Mouse (Mus musculus) c-Kit-positive CD71-positive TER-119-positive erythroid progenitor cells, embryonic 14.5 days (primary cell): Measurements from ENCODE around the gene Cyth1.

Experiments
- DNase-seq: peaks from one replicate; pipeline ENCODE4 v3.0.0-alpha.2; 2013; ENCODE audit warnings: low spot score

Gene Cyth1

DNA sequence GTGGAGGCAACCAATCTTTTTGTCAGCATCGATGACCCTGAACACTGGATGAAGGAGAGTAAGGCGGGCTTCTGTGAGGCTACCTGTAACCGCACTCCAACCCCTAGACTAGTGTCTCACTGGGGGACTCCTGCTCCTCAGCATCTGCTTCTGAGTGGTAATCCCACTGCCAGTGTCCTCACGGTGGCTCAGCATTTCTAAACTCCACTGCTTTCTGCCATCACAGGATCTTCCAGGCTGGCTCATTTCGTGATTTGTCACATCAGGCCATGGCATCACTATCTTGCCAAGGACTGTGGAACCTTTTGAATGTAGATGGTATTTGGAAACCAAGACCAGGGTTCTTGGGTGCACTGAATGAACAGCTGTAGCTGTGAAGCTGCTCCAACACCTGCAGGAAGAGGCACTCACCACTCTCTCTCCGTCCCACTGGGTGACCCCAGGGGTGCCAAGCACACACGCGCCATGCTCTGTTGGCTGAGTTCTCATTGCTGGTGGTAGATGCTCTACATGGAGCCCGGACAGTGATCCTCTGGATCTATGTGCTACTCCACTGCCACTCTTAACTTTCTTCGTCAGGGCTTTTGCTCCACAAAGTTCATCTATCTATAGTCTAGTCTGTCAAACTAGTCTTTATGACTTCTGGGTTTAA, 24.9 kb downstream of the Cyth1 start:
- DNase-seq = no peak

DNA sequence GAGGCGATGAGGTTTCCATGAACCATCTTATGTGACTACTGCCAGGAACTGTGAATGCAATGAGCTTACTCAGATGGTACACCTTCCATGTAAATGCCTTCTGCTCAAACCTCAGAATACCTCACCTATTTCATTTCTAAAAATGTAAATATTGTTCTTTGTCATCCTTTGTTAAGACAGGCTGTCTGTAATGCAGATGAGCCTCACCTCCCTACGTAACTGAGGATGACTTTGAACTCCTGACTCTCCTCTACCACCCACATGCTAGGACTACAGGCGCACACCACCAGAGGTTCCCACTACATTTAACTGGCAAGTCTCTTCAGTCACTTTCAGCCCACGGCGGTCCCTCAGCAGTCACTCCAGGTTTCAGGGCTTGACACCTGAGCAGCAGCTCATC, 25.5 kb downstream of the Cyth1 start:
- DNase-seq = no peak

DNA sequence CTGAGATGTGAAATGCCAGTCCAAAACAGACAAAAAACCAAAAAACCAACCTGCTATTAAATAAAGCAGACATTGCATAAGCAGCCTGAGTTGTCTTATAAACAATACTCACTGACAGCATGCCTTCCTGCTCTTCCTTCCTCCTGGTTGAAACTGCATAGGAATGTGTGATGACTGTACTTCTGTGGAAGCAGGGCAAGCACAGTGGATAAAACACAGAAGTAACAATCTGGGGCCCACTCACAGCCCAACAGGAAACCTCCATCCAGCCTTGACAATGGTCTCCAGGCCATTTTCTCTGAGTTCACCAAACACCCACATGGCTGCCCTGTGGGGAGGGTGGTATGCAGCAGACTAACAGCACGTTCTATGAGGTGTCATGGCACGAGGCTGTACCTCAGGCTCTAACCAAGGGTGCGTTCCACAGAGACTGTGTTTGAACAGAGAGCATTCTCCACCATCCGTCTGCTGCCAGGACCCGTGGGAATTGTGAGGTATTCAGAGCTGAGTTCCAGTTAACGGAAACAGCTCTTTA, 26.0 kb downstream of the Cyth1 start:
- DNase-seq = no peak

DNA sequence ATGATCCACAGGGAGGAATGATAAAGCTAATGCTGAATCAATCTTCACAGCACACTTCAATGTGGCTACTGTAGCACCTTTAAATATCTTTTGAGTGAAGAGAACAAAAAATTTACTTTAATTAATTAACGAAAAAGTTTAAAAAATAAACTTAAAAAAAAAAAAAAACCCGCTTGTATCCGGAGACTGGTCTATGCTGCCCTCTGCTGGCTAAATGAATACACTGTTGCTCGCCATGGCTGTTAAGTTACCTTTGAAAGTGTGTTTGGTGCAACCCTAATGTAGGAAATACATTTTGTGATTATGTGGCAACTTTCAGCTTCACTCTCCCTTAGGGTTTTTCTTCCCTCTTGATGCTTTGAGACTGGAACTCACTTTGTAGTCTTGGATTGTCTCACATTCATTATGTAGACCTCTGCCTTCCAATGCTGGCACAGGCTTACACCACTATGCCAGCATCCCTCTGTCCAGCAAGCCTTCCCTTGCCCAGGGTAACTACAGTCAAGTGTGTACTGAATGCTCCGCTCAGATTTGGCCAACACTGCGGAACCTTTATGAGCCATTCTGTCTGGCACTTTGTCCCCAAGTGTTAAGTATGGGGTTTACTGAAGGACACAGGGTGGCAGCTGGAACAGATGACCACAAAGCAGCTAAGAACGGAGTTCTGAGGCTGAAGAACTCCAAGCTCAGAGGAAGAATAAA, 27.7 kb downstream of the Cyth1 start:
- DNase-seq = peak; percentile 45

DNA sequence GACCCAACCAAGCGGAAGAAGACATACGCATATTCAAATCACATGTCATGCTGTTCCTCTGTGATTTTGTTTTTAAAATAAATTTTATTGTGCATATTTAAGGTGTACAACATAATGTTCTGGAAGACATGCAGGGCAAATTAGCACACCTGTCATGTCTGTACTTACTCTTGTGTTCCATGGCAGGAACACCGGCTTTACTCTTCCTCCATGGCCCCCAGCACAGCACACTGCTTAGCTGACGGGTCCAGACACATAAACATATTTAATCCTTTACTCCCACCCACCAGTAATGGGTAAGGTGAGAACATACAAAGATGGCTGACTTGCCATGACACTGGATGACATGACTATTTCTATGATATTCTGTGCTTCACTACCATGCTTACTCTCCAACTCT, 29.3 kb downstream of the Cyth1 start:
- no peak for DNase-seq

DNA sequence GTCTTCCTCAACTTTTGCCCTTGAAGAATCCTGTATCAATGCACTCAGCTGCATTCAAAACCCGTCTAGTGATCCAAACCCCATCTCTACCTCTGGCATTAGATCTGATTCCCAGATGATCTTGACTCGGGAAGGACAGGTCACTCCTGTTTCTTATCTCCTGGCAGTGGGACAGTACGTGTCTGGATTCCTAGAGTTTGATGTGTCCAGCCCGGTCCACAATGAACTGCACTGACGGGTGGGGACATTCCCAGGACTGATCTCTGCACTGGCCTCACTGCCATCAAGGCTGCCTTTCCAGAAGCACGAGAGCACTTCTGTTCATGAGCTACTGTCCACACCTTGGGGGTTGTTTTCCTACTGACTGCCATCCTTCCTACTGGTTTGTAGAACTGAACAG, 31.9 kb downstream of the Cyth1 start:
- DNase-seq = no peak

DNA sequence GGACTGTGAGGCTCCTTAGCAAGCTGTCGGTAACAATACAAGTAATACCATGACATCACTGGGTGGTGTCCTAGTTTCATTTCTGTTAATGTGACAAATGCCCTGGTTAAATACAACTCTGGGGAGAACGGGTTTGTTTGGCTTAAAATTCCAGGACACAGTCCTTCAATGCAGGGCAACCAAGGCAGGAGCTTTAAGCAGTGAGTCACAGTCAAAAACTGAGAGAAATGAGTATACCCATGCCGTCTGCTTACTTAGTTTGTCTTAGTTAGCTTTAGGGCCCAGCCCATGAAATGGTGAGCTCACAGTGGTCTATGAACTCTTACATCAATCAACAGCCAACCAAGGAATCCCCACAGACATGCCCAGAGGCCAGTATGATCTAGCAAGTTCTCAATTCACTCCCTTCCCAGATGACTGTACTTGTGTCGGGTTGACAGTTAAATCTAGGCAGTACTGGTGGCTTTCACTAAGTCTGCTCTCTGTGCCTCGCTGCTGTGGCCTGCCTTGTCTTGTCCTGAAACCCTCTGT, 32.4 kb downstream of the Cyth1 start:
- DNase-seq = no peak

DNA sequence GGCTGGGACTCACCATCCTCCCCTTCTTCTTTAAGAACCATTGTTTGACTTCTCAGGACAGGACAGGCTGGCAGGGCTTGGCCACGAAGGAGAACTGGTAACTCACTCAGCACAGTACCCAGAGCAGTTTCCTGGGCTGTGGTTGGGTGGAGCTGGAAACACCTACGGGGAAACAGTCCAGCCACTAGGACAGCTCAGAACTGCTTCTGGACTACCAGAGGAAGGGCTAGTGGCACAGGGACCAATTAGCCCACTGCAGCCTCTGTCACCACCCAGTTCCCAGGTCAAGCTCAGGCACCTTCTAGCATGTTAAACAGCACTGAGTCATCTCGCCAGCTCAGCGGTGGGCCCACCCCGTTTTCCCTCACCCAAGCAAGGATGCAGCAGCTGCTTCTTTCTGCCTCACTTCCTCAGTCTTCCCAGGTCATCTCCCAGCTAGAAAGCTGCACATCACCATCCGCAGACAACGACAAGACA, 35.7 kb downstream of the Cyth1 start:
- DNase-seq = no peak

DNA sequence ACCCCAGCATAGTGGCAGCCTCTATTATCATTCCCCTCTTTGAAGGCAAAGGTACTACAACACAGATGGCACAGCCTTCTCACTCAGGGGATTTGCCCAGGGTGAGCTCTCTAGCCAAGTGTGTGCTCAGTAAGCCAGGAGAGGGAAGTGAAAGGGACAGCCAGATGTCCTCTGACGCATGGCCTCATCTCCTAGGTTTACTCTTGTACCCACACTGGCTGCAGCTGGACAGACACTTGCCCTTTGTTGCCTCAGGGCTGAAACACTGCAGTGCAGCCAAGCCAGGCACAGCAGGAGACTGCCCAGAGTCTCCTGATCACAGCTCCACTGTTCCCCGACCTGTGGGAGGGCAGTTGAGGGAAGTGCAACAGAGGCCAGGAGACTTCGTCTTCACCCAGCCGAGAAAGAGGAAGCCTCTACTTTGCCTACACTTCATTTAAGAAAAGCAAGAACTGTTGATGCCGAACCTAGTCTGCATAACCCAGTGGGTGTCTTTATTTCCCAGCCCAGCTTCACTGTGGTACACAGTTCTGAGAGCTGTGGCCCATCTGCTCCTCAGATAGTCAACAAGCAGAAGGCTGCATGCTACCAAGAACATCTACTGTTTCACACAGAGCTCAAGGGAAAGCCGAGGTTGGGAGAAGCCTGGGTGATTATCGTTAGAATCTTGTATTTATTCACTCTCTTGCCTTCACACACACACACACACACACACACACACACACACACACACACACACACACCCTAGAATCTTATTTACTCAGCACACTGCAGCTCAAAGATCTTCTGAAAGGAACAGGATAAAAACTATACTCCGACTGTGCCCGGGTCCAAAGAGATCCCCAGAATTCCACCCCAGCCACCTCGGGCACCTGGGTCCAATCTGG, 36.4 kb downstream of the Cyth1 start:
- no peak for DNase-seq

DNA sequence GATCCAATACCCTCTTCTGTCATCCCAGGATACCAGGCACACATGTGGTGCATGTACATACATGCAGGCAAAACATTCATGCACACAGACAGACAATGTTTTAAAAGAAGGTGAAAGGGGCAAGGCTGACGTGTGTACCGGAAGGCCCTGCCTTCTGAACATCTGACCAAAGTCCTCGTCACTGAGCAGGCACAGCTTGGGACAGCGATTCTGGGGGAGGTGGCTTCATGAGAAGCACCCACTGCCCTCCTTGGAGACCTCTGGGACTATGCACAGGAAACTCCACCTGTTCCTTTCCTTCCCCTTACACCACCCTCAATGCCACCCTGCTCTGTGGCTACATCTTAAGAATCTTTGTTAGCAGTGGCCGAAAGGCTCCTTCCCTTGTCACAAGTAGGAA, 37.4 kb downstream of the Cyth1 start:
- no peak for DNase-seq

DNA sequence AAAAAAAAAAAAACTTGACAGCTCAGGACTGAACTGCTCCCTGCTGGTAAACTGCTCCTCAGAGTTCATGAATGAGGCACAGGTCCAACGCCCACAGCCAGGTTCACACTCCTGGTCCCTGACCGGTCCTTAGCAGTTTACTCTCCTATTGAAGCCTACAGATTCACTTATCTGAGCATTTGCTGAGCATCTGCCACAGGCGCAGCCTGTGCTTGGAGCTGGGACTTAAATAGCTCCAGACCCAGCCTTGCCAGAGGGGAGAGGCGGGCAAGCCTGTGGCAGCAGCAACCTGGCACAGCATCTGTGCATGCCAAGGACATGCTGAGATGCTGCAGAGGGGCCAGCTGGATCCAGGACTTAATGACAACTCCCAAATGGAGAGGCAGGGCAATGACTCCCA, 38.3 kb downstream of the Cyth1 start:
- no peak for DNase-seq

DNA sequence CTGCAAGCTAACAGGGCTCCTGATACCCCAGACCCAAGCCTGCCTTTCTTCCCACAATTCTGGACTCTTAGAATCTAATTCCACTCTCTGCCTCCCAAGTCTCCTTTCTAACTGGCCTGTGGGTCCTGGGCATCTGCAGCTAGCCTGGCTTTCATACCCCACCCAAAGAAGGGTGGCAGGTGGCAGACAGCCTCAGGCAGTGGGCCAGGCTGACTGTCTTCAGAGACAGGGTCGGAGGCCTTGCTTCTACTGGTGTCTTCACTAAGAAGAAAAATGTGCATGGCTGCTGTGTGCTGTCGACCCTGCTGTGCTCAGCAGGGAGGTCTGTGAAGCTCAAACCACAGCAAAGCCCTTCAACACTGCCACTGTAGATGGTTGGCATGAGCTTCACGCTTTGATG, 39.0 kb downstream of the Cyth1 start:
- DNase-seq = no peak

DNA sequence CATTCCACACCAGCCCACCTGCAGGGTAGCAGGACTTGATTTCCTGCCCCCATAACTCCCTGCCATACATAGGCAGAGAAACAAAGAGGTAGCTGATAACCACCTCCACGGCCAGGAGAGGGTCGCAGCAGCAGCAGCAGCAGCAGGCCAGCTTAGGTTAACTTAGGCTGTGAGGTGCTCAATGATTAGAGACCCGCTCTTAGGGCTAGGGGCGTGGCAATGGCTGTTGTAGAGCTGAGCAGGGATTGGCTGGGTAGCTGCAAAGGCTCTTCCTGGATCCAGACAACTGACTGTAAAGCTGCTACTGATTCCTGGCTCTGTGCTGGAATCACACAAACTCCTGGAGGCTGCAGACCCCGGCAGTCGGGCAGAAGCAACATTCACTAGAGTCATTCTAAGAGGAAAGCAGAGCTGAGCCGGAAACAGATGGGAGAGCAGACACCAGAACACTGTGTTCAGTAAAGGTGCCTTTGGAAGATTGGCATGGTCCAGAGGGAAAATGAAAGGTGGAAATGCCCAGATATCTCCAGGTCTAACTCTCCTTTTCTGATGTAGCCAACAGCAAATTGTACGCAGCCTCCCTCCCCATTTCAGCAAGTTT, 39.6 kb downstream of the Cyth1 start:
- DNase-seq = no peak

DNA sequence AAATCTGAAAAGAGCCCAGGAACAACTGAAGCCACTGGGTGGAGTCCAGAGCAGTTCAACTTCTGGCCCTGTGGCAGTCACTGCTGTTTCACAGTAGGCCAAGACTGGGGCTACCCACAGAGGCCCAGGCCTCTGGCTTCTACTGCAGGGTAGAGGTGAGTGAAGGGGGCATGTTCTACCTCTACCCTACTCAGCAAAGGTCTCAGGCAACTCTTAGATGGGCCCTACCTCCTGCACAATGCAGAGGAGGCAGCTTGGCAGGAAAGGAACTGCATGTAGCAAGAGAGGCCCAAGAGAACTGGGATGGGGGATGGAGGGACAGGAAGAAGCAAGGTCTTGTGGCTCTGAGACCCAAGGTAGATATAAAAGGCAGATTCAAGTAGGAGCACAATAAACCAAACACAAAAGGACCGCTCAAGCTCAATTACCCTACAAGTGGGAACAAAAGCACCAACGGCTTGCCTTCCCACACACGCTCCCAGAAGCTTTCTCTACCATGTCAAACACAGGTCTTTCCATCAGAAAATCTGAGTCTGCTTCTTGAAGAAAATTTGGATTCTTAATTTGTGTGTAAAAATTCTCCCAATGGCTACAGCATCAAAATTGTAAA, 40.9 kb downstream of the Cyth1 start:
- DNase-seq = no peak

DNA sequence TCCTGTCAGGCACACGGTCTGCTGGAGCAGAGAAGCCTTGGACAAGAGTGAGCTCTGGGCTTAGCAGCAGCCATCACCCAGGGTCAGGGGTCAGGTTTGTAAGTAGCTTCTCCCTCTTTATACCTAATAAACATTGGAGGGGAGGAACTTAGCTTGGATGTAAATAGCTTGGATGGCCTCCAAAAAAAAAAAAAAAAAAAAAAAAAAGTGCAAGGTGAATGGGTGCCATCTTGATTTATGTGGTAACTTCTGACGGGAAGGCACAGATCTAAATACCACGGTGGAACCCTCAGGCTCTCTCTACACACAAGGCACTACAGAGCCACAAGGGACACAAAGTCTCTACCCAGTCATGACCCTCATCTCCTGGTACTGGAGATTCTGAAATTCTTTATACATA, 42.1 kb downstream of the Cyth1 start:
- DNase-seq = no peak

DNA sequence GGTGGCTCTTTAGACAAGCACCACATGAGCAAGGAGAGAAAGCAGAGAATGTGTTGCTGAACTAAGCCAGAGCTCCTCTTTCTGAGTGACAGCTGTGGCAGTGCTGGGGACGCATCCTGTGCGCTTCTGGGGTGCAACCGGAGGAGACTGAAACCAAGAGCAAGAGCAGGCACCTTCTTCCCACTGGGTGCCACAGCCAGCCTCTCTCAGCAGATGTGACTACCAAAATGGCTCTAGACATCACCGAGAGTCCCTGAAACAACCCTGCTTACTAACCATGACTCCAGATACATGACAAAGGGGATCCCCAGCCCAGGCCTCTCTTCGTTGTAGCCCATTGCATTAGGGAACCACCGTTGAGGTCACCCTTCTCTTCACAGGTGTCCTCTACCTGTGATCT, 44.9 kb downstream of the Cyth1 start:
- DNase-seq = no peak

DNA sequence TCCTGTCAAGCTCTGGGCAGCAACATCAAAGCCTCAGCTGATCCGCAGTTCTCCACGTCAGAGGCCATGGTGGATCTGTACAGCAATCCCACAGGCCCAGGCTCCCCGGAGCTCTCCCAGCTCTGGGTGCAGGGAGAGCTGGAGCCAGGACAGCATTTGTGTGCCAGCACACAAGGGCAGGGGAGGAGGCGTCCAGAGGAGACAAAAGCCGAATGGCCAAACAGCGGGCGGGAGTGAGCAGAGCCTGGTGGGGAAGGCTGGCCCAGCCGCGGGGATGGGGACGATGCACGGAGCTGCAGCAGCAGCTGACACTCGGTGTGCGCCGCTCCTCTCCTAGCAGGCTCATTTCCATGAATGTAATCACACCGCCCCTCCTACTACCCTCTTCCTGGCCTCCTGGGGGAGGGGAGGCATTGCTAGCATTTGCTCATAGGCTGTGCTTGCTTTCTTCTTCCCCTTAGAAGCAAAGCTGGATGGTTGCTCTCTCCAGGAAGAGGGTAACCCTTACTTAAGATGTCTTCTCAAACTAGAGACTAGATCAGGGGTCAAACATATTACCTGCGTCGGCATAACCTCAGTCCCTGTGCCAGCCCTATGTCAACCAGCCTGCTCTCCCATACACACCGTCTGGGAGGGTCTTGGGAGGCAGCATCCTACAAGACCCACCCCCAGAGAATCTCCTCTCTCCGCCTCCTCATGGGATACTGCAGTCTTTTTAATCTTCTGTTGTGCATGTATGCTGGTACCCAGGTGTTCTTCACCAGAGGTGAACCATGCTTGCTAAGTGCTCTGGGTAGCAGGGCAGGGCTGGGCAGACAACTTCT, 45.8 kb downstream of the Cyth1 start:
- DNase-seq = no peak

DNA sequence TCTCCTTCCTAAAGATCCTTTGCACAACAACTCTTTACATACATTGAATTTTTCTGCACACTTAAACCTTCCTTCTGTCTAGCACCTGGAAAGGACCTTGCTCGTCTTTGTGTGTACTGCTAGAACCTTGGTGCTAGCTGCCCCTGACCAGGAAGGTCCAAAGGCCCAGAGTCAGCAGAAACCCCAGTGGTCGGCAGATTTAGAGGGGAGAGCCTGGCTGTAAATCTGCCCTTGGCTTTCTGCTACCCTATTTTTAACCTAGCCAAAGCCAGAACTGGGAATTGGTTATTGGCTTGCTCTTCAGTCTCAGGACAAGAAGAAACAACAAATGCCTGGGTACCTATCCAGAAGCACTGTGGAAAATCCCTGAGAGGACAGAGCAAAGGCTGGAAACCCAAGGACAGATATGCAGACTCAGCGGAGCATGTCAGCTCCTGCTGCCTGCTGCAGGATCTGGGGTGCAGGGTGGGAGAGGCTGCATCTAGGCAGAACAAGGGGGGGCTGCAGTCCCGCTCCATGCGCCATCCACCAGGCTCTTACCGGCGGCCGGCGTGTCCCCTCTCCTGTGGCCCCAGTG, 46.5 kb downstream of the Cyth1 start:
- DNase-seq = no peak

DNA sequence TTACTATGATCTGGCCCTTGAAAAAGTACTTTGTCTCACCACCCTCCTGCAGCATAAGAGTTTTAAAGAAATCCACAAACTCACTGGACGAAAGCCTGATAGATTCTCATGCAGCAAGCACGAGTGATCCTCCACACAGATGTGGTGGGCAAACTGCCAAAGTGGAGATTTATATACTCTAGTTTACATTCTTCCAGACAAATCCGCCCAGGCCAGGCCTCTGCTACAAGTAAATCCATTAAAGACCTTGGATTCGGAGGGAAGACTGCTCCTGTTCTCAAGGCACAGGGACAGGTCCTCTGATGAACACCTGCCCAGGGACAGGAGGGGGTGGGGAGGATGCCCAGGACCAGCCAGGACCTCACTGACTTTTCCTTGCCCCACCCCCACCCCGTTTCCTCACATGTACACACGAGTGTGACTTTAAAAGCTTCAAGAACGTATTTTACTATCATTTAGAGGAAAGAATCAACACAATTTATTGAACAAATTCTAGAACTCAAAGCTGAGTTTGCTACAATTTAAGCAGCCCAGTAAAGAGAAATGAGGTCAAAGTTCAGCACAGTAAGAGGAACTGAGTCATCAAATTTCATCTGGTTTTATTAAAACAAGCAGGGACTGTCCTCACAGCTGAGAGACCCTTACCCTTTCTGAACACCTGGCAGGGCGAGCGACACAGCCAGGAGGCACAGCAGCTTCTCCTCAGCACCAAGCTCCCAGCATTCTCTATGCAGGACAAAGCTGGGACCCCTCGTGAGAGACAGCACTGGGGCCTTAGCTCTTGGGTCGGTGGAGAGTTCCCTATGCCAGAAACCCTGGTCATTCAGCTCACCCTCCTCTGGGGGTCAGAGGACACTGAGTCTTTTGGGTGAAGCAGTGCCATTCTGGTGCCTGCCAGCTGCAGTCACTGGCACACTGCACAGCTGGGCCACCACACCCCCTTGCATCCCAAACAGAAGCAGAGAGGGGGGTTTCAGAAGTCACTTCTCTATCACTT, 47.3 kb downstream of the Cyth1 start:
- no peak for DNase-seq
